Mouse (Mus musculus) B cell, adult 67 days (primary cell): ENCODE data around the gene Tmtc3. TPM values are rescaled to one million over a fixed set of nuclear protein-coding genes. Genes with fewer than 3 reads are reported as not detected.

Experiments
- total RNA-seq, 2 experiments: library from RNA; stranded (reverse); gene quantifications; 4 replicates each; pipeline ENCODE4 v1.2.4; 2023

Tmtc3 gene
- 1 to 10 TPM; 1.3 to 2.0 TPM for total RNA-seq

GRCm38 (mm10) chr10:100487097-100487978 is at the start of gene Tmtc3, which contains the start of gene Cep290:
TSS of gene Tmtc3 (minus strand) at chr10:100487350.
TSS of gene Cep290 (plus strand) at chr10:100487558.

Other genes starting within 250 kb of the Tmtc3 start
- not detected for gene Gm4301, start 151.7 kb downstream of the Tmtc3 start, total RNA-seq
- gene Gm4302, start 146.5 kb downstream of the Tmtc3 start, total RNA-seq, result not detected
- gene Gm4303, start 141.4 kb downstream of the Tmtc3 start, total RNA-seq, result not detected
- gene Gm4305, start 136.3 kb downstream of the Tmtc3 start, total RNA-seq, result not detected
- not detected for gene Gm4307, start 126.0 kb downstream of the Tmtc3 start, total RNA-seq
- not detected for gene Gm4312, start 104.8 kb downstream of the Tmtc3 start, total RNA-seq
- 1 to 10 TPM; 1.9 to 3.6 TPM for gene Cep290, start 208 bp upstream of the Tmtc3 start, total RNA-seq
- 10 to 100 TPM in 1 of 2 experiments, 1 to 10 TPM in 1; 5.4 to 11.7 TPM for gene 4930430F08Rik, start 103.1 kb upstream of the Tmtc3 start, total RNA-seq
- gene 1700017N19Rik, start 103.1 kb upstream of the Tmtc3 start, total RNA-seq, result not detected